Mouse (Mus musculus): ENCODE data around the gene Cflar.
"Not testable (repeated sequence)": the region's sequence is repeated elsewhere in the genome, so short reads cannot be mapped to it uniquely, and the experiment has no call there.

- TF ChIP-seq GATA1 (IDR thresholded peaks at IDR 0.05; ENCODE audit: borderline replicate concordance, low read length); FLI1 (IDR thresholded peaks at IDR 0.05; ENCODE audit: low read length): not testable (repeated sequence)
These were observed 15.5 kb upstream of the Cflar start, which contains the start of gene Als2cr12 for GRCm38 (mm10) chr1:58695810-58696209.

All from megakaryocyte, embryonic 14.5 days (primary cell).